Mouse (Mus musculus): ENCODE measurements around the gene Utp14b.

Gene Utp14b

GRCm38 (mm10) chr1:78686872-78687271 is 29.0 kb downstream of the Utp14b start:
- no peak for DNase-seq (ENCODE audit: low spot score in 2 of 2)

GRCm38 (mm10) chr1:78688149-78688548 is 30.3 kb downstream of the Utp14b start:
- no peak for DNase-seq (ENCODE audit: low spot score in 2 of 2)

- DNase-seq (ENCODE audit: low spot score in 2 of 2), result no peak
Observed at GRCm38 (mm10) chr1:78694503-78695258, 36.8 kb downstream of the Utp14b start.

- DNase-seq (ENCODE audit: low spot score in 2 of 2), result no peak
Observed at GRCm38 (mm10) chr1:78696305-78696704, 38.5 kb downstream of the Utp14b start.

- DNase-seq (ENCODE audit: low spot score in 2 of 2), result no peak
Observed at GRCm38 (mm10) chr1:78696903-78697302, 39.1 kb downstream of the Utp14b start.

GRCm38 (mm10) chr1:78698138-78698537 is 40.3 kb downstream of the Utp14b start:
- no peak for DNase-seq (ENCODE audit: low spot score in 2 of 2)

GRCm38 (mm10) chr1:78701740-78702139 is 43.9 kb downstream of the Utp14b start:
- no peak for DNase-seq (ENCODE audit: low spot score in 2 of 2)

GRCm38 (mm10) chr1:78702282-78702963 is 44.6 kb downstream of the Utp14b start:
- no peak for DNase-seq (ENCODE audit: low spot score in 2 of 2)

- DNase-seq (ENCODE audit: low spot score in 2 of 2), result peak; percentile 63 to 65
Observed at GRCm38 (mm10) chr1:78702964-78703285, 45.1 kb downstream of the Utp14b start.

- DNase-seq (ENCODE audit: low spot score in 2 of 2), result no peak
Observed at GRCm38 (mm10) chr1:78706338-78706737, 48.5 kb downstream of the Utp14b start.

- no peak for DNase-seq (ENCODE audit: low spot score in 2 of 2)
Observed at GRCm38 (mm10) chr1:78707280-78707679, 49.4 kb downstream of the Utp14b start.

GRCm38 (mm10) chr1:78710026-78710425 is 52.2 kb downstream of the Utp14b start:
- DNase-seq (ENCODE audit: low spot score in 2 of 2), result no peak

GRCm38 (mm10) chr1:78710613-78711329 is 52.9 kb downstream of the Utp14b start:
- DNase-seq (ENCODE audit: low spot score in 2 of 2), result no peak

Measured in spleen, postnatal 36 days (tissue).